Mouse (Mus musculus) C2C12 (cell line): ENCODE data around the gene Tril.

Experiments
- CTCF ChIP-seq: IDR thresholded peaks from one replicate; pipeline ENCODE4 v1.5.1; 2011; ENCODE audit not compliant: control insufficient read depth, insufficient read depth, insufficient read length
- MYOG ChIP-seq: IDR thresholded peaks from one replicate; pipeline ENCODE4 v1.6.1; 2011; ENCODE audit not compliant: control insufficient read depth, insufficient read length; ENCODE audit errors: extremely low read depth

- no peak for TF ChIP-seq MYOG
- no peak for TF ChIP-seq CTCF
Measured at GRCm38 (mm10) chr6:53781171-53781570, 39.5 kb downstream of the Tril start.
